Mouse (Mus musculus) urinary bladder, postnatal 36 days (tissue): ENCODE results near the gene Gm42420.

Experiments
- DNase-seq, 2 experiments: peaks; one replicate each; pipeline ENCODE4 v3.0.0; 2022; ENCODE audit warnings: low spot score in 2 of 2, mixed read lengths in 1 of 2

Gene Gm42420

GRCm38 (mm10) chr6:39573791-39574554 is 11.6 kb upstream of the Gm42420 start, which contains the start of gene Adck2:
Gene Adck2 (plus strand): TSS chr6:39573873.
- DNase-seq = peak; percentile 65 to 82

- DNase-seq = peak in 1 of 2 experiments; percentile 31
Observed at GRCm38 (mm10) chr6:39574555-39574869, 11.0 kb upstream of the Gm42420 start.

GRCm38 (mm10) chr6:39574951-39575350 is 10.6 kb upstream of the Gm42420 start:
- DNase-seq = no peak

GRCm38 (mm10) chr6:39579552-39579951 is 6.0 kb upstream of the Gm42420 start:
- no peak for DNase-seq

- no peak for DNase-seq
Observed at GRCm38 (mm10) chr6:39580558-39580957, 5.0 kb upstream of the Gm42420 start.

GRCm38 (mm10) chr6:39581087-39581784 is 4.3 kb upstream of the Gm42420 start:
- DNase-seq = no peak

- no peak for DNase-seq
Observed at GRCm38 (mm10) chr6:39591481-39591880, 5.9 kb downstream of the Gm42420 start.

GRCm38 (mm10) chr6:39592401-39593214 is 7.1 kb downstream of the Gm42420 start, which contains the start of gene Ndufb2:
Gene Ndufb2 (plus strand): TSS chr6:39592574.
- DNase-seq = peak; percentile 94

GRCm38 (mm10) chr6:39600851-39601250 is 15.3 kb downstream of the Gm42420 start:
- DNase-seq = no peak

- DNase-seq = no peak
Observed at GRCm38 (mm10) chr6:39601828-39602227, 16.3 kb downstream of the Gm42420 start.

GRCm38 (mm10) chr6:39604565-39604964 is 19.0 kb downstream of the Gm42420 start:
- DNase-seq = no peak

- no peak for DNase-seq
Observed at GRCm38 (mm10) chr6:39606056-39606455, 20.5 kb downstream of the Gm42420 start.

- no peak for DNase-seq
Observed at GRCm38 (mm10) chr6:39606862-39607261, 21.3 kb downstream of the Gm42420 start.

GRCm38 (mm10) chr6:39607365-39607764 is 21.8 kb downstream of the Gm42420 start:
- no peak for DNase-seq

GRCm38 (mm10) chr6:39610207-39610606 is 24.7 kb downstream of the Gm42420 start:
- DNase-seq = no peak

GRCm38 (mm10) chr6:39611296-39611695 is 25.7 kb downstream of the Gm42420 start:
- no peak for DNase-seq
